Mouse (Mus musculus): ENCODE measurements around the gene Tomm7. TPM values are rescaled to one million over a fixed set of nuclear protein-coding genes. Genes with fewer than 3 reads are reported as not detected.

Gene Tomm7
- total and polyA plus RNA-seq, 2 experiments from 2014 or later: 26.0 to 137 TPM

DNA sequence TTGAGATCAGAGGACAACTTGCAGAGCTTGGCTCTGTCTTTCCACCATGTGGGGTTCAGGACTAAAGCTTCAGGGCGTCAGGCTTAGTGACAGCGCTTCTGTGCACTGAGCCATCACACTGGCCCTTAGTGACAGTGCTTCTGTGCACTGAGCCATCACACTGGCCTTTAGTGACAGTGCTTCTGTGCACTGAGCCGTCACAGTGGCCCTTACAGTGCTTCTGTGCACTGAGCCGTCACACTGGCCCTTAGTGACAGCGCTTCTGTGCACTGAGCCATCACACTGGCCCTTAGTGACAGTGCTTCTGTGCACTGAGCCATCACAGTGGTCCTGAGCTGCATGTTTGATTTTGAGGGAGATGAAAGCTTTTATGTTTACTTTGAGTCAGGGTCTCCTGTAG, 29.1 kb downstream of the Tomm7 start:
- Histone ChIP-seq H3K4me2 (ENCODE audit: low read depth, low read length) (no peak overlapping the region), H3K9me3 (replicated peaks; ENCODE audit: control insufficient read depth, low read length) (no peaks in the 10 kb centered on the region), H3K4me1 (ENCODE audit: control insufficient read depth, insufficient read depth) (no peaks in the 10 kb centered on the region), H3K36me3 (replicated peaks; ENCODE audit: control insufficient read depth, insufficient read depth, low read length) (peaks cover 91% of the 10 kb centered on the region), H3K4me3 (ENCODE audit: low read depth, low read length) (no peak overlapping the region), H3K27ac (ENCODE audit: low read depth) (no peak overlapping the region), H3K27me3 (ENCODE audit: control insufficient read depth, insufficient read depth, low read length) (no peaks in the 10 kb centered on the region), H3K9ac (replicated peaks; ENCODE audit: low read depth, low read length) (no peak overlapping the region)
- 88% methylated on average over 5 of the region's 5 CpGs for WGBS
- ATAC-seq (ENCODE audit: insufficient read depth, low read depth): no peak
- no peak for TF ChIP-seq CTCF (IDR thresholded peaks at IDR 0.05; ENCODE audit: low read depth)
- no peak for TF ChIP-seq EP300 (IDR thresholded peaks at IDR 0.05; ENCODE audit: low read depth)
- DNase-seq (ENCODE audit: low spot score): no peak

DNA sequence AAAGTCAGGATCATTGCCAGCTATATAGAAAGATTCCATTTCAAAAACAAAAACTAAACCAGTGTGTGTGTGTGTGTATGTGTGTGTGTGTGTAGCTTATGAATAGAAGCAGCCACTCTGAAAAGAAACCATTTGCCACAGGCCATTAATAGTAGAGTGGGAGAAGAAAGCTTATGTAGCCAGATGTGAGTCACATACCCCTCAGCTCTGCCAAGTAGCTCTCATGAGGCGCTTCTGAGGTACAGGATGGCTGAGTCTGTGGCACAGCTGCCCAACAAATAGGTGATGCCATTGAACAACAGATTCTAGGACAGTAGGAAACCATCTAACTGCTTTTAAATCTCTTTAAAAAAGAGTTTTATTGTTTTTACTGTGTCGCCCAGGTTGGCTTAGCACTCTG, 51.2 kb downstream of the Tomm7 start:
- DNase-seq (ENCODE audit: low spot score) (no peak), ATAC-seq (ENCODE audit: insufficient read depth, low read depth) (no peak)
- no peak overlapping the region for H3K4me2 ChIP-seq (ENCODE audit: low read depth, low read length)
- no peaks in the 10 kb centered on the region for H3K9me3 ChIP-seq (replicated peaks; ENCODE audit: control insufficient read depth, low read length)
- peaks cover 4% of the 10 kb centered on the region for H3K4me1 ChIP-seq (ENCODE audit: control insufficient read depth, insufficient read depth)
- H3K27ac ChIP-seq (ENCODE audit: low read depth): no peak overlapping the region
- no peak for TF ChIP-seq CTCF (IDR thresholded peaks at IDR 0.05; ENCODE audit: low read depth)
- TF ChIP-seq EP300 (IDR thresholded peaks at IDR 0.05; ENCODE audit: low read depth): no peak
- peaks cover 39% of the 10 kb centered on the region for H3K36me3 ChIP-seq (replicated peaks; ENCODE audit: control insufficient read depth, insufficient read depth, low read length)
- H3K27me3 ChIP-seq (ENCODE audit: control insufficient read depth, insufficient read depth, low read length): no peaks in the 10 kb centered on the region
- WGBS: 82% methylated on average over 2 of the region's 2 CpGs
- H3K9ac ChIP-seq (replicated peaks; ENCODE audit: low read depth, low read length): no peak overlapping the region
- no peak overlapping the region for H3K4me3 ChIP-seq (ENCODE audit: low read depth, low read length)

DNA sequence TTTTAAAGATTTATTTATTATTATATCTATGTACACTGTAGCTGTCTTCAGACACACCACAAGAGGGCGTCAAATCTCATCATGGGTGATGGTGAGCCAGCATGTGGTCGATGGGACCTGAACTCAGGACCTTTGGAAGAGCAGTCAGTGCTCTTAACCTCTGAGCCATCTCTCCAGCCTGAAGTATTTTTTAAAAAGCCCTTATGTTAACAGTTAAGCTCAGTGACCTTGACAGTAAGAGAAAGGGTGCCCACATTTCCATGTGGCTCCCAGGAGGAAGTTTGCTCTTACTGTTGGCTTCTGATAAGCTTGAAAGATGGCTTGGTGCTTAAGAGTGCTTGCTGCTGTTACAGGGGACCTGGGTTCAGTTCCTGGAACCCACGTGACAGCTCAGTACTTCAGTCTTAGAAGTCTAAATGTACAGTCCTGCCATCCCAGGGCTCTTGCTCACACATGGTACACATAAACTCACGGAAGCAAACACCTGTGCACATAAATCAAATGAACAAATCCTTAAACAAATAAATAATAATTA, 54.8 kb downstream of the Tomm7 start:
- TF ChIP-seq EP300 (IDR thresholded peaks at IDR 0.05; ENCODE audit: low read depth) (no peak), CTCF (IDR thresholded peaks at IDR 0.05; ENCODE audit: low read depth) (no peak)
- no peak for ATAC-seq (ENCODE audit: insufficient read depth, low read depth)
- 78% methylated on average over 4 of the region's 4 CpGs for WGBS
- H3K4me3 ChIP-seq (ENCODE audit: low read depth, low read length): no peak overlapping the region
- peaks cover 7% of the 10 kb centered on the region for H3K4me1 ChIP-seq (ENCODE audit: control insufficient read depth, insufficient read depth)
- H3K27me3 ChIP-seq (ENCODE audit: control insufficient read depth, insufficient read depth, low read length): no peaks in the 10 kb centered on the region
- H3K4me2 ChIP-seq (ENCODE audit: low read depth, low read length): no peak overlapping the region
- no peak overlapping the region for H3K27ac ChIP-seq (ENCODE audit: low read depth)
- DNase-seq (ENCODE audit: low spot score): no peak
- H3K9me3 ChIP-seq (replicated peaks; ENCODE audit: control insufficient read depth, low read length): no peaks in the 10 kb centered on the region
- H3K36me3 ChIP-seq (replicated peaks; ENCODE audit: control insufficient read depth, insufficient read depth, low read length): peaks cover 10% of the 10 kb centered on the region
- no peak overlapping the region for H3K9ac ChIP-seq (replicated peaks; ENCODE audit: low read depth, low read length)

Other genes with a start within 250 kb of the Tomm7 start
- gene Srpk2, start 159.5 kb downstream of the Tomm7 start, total RNA-seq (2014; rRNA removed; ENCODE audit: low replicate concordance): 14.7 and 34.9 TPM in 2 replicates
- 49.1 and 52.9 TPM in 2 replicates for gene Srpk2, start 159.5 kb downstream of the Tomm7 start, polyA plus RNA-seq (2015; fragmentation: Nextera tagmentation; extraction: Ambion mirVana)
- 8.6 and 11.6 TPM in 2 replicates for gene Pus7, start 60.5 kb downstream of the Tomm7 start, total RNA-seq (2014; rRNA removed; ENCODE audit: low replicate concordance)
- 11.8 and 14.0 TPM in 2 replicates for gene Pus7, start 60.5 kb downstream of the Tomm7 start, polyA plus RNA-seq (2015; fragmentation: Nextera tagmentation; extraction: Ambion mirVana)
- 36.7 and 37.5 TPM in 2 replicates for gene Rint1, start 56.5 kb downstream of the Tomm7 start, total RNA-seq (2014; rRNA removed; ENCODE audit: low replicate concordance)
- gene Rint1, start 56.5 kb downstream of the Tomm7 start, polyA plus RNA-seq (2015; fragmentation: Nextera tagmentation; extraction: Ambion mirVana): 18.8 and 19.4 TPM in 2 replicates
- gene Fam126a, start 186.5 kb upstream of the Tomm7 start, total RNA-seq (2014; rRNA removed; ENCODE audit: low replicate concordance): 37.3 and 37.6 TPM in 2 replicates
- gene Fam126a, start 186.5 kb upstream of the Tomm7 start, polyA plus RNA-seq (2015; fragmentation: Nextera tagmentation; extraction: Ambion mirVana): 23.3 and 27.7 TPM in 2 replicates

Measured in heart, postnatal 0 days (tissue).